Mouse (Mus musculus): Measurements from ENCODE around the gene Asic3. TPM values are rescaled to one million over a fixed set of nuclear protein-coding genes. Genes with fewer than 3 reads are reported as not detected.

The Asic3 gene
- total and polyA plus RNA-seq, 3 experiments: 0.25 to 1.1 TPM; not detected in 1

- no peak overlapping the region for H3K27ac ChIP-seq (ENCODE audit: insufficient read depth, low read depth)
- dilution Hi-C loops (cut with MboI; ENCODE audit: extremely low pct_ligation_motif_present, extremely low pct_unique_long_range_greater_than_20kb, low sequenced_read_pairs) (no loop called here), in situ Hi-C loops (cut with MboI; ENCODE audit: low pct_ligation_motif_present, low pct_unique_long_range_greater_than_20kb, low sequenced_read_pairs) (loop anchor here (10.0 kb wide), 1 partner anchor 102 kb away; no protein-coding TSS in a partner anchor)
- no peak overlapping the region for H3K4me2 ChIP-seq (ENCODE audit: insufficient read depth, low read depth, poor library complexity, severe bottlenecking)
- no peak for DNase-seq (ENCODE audit: extremely low read depth)
- no peaks in the 10 kb centered on the region for H3K79me2 ChIP-seq (replicated peaks; ENCODE audit: control insufficient read depth, extremely low read depth, insufficient read depth, poor library complexity, severe bottlenecking)
- H3K9ac ChIP-seq (ENCODE audit: insufficient read depth, low read depth): no peak overlapping the region
- H3K27me3 ChIP-seq (replicated peaks): peaks cover 83% of the 10 kb centered on the region
- peaks cover 5% of the 10 kb centered on the region for H3K9me3 ChIP-seq (replicated peaks; ENCODE audit: low read length)
- peaks cover 0 to 2% of the 10 kb centered on the region in 2 experiments; a peak in 2 of 4 replicates for H3K4me1 ChIP-seq (ENCODE audit: control insufficient read depth in 1 of 2, insufficient read depth in 2 of 2)
- TF ChIP-seq KAT2A (IDR thresholded peaks at IDR 0.05; ENCODE audit: insufficient replicate concordance, low read length) (no peak), E2F4 (IDR thresholded peaks at IDR 0.05; ENCODE audit: insufficient replicate concordance, low read depth, low read length) (no peak), CHD2 (IDR thresholded peaks at IDR 0.05; ENCODE audit: low read length) (no peak), CHD1 (IDR thresholded peaks at IDR 0.05; ENCODE audit: low read depth, low read length) (no peak), SIN3A (IDR thresholded peaks at IDR 0.05; ENCODE audit: low read length) (no peak), TBP (conservative IDR thresholded peaks at IDR 0.05; ENCODE audit: low read depth, low read length) (no peak), ZMIZ1 (IDR thresholded peaks at IDR 0.05; ENCODE audit: low read depth, low read length) (no peak), TCF12 (IDR thresholded peaks at IDR 0.05; ENCODE audit: low read depth, low read length) (no peak), HCFC1 (IDR thresholded peaks at IDR 0.05; ENCODE audit: low read depth, low read length) (no peak), ZKSCAN1 (IDR thresholded peaks at IDR 0.05; ENCODE audit: borderline replicate concordance, low read depth, low read length) (no peak), PAX5 (IDR thresholded peaks at IDR 0.05; ENCODE audit: low read length) (no peak), ZC3H11A (IDR thresholded peaks at IDR 0.05; ENCODE audit: low read depth, low read length) (no peak), ZNF384 (IDR thresholded peaks at IDR 0.05; ENCODE audit: low read depth, low read length) (no peak), GABPA (IDR thresholded peaks at IDR 0.05; ENCODE audit: insufficient replicate concordance, low read depth, low read length) (no peak), MAFK (IDR thresholded peaks at IDR 0.05; ENCODE audit: insufficient replicate concordance, low read length) (no peak), NELFE (IDR thresholded peaks at IDR 0.05; ENCODE audit: low read depth, low read length) (no peak), UBTF (IDR thresholded peaks at IDR 0.05; ENCODE audit: low read depth, low read length) (no peak), USF1 (IDR thresholded peaks at IDR 0.05; ENCODE audit: low read depth, low read length) (no peak), MEF2A (IDR thresholded peaks at IDR 0.05; ENCODE audit: borderline replicate concordance, low read depth, low read length) (no peak), JUN (IDR thresholded peaks at IDR 0.05; ENCODE audit: insufficient read depth, low read depth, low read length) (no peak)
- no peak overlapping the region for H3K4me3 ChIP-seq (replicated peaks in 1 of 3; ENCODE audit: low read depth in 2 of 3, low read length in 2 of 3, poor library complexity in 1 of 3)
- H3K36me3 ChIP-seq (replicated peaks in 1 of 2; ENCODE audit: control insufficient read depth in 1 of 2, insufficient read depth in 1 of 2, low read length in 1 of 2): no peaks in the 10 kb centered on the region
These were observed 46.8 kb upstream of the Asic3 start for GRCm38 (mm10) chr5:24366426-24366825.

GRCm38 (mm10) chr5:24369767-24370166 is 43.4 kb upstream of the Asic3 start:
- dilution Hi-C loops (cut with MboI; ENCODE audit: extremely low pct_ligation_motif_present, extremely low pct_unique_long_range_greater_than_20kb, low sequenced_read_pairs): no loop called here
- Histone ChIP-seq H3K27me3 (replicated peaks) (peaks cover 63% of the 10 kb centered on the region), H3K4me2 (ENCODE audit: insufficient read depth, low read depth, poor library complexity, severe bottlenecking) (no peak overlapping the region), H3K79me2 (replicated peaks; ENCODE audit: control insufficient read depth, extremely low read depth, insufficient read depth, poor library complexity, severe bottlenecking) (no peaks in the 10 kb centered on the region), H3K4me1 (ENCODE audit: control insufficient read depth in 1 of 2, insufficient read depth in 2 of 2) (no peaks in the 10 kb centered on the region), H3K36me3 (replicated peaks in 1 of 2; ENCODE audit: control insufficient read depth in 1 of 2, insufficient read depth in 1 of 2, low read length in 1 of 2) (no peaks in the 10 kb centered on the region), H3K9me3 (replicated peaks; ENCODE audit: low read length) (no peaks in the 10 kb centered on the region), H3K4me3 (replicated peaks in 1 of 3; ENCODE audit: low read depth in 2 of 3, low read length in 2 of 3, poor library complexity in 1 of 3) (no peak overlapping the region), H3K27ac (ENCODE audit: insufficient read depth, low read depth) (no peak overlapping the region), H3K9ac (ENCODE audit: insufficient read depth, low read depth) (no peak overlapping the region)
- in situ Hi-C loops (cut with MboI; ENCODE audit: low pct_ligation_motif_present, low pct_unique_long_range_greater_than_20kb, low sequenced_read_pairs): loop anchor here (10.0 kb wide), 1 partner anchor 105 kb away; no protein-coding TSS in a partner anchor
- no peak for DNase-seq (ENCODE audit: extremely low read depth)
- TF ChIP-seq PAX5 (IDR thresholded peaks at IDR 0.05; ENCODE audit: low read length): no peak
- TF ChIP-seq RCOR1 (conservative IDR thresholded peaks at IDR 0.05; ENCODE audit: low read depth, low read length): no peak
- no peak for TF ChIP-seq JUN (IDR thresholded peaks at IDR 0.05; ENCODE audit: insufficient read depth, low read depth, low read length)
- TF ChIP-seq EP300 (IDR thresholded peaks at IDR 0.05; ENCODE audit: low read length): no peak
- TF ChIP-seq ZNF384 (IDR thresholded peaks at IDR 0.05; ENCODE audit: low read depth, low read length): no peak
- TF ChIP-seq ELF1 (IDR thresholded peaks at IDR 0.05; ENCODE audit: low read depth, low read length): no peak
- no peak for TF ChIP-seq JUND (conservative IDR thresholded peaks at IDR 0.05; ENCODE audit: low read depth, low read length)
- TF ChIP-seq USF2 (conservative IDR thresholded peaks at IDR 0.05; ENCODE audit: low read depth, low read length): no peak
- TF ChIP-seq ZC3H11A (IDR thresholded peaks at IDR 0.05; ENCODE audit: low read depth, low read length): no peak
- no peak for TF ChIP-seq CTCF (conservative IDR thresholded peaks at IDR 0.05 in 1 of 2, IDR thresholded peaks at IDR 0.05 in 1 of 2; ENCODE audit: low read depth in 2 of 2, low read length in 2 of 2)
- TF ChIP-seq POLR2A (IDR thresholded peaks at IDR 0.05; ENCODE audit: low read depth, low read length): no peak
- TF ChIP-seq MEF2A (IDR thresholded peaks at IDR 0.05; ENCODE audit: borderline replicate concordance, low read depth, low read length): no peak
- TF ChIP-seq NRF1 (IDR thresholded peaks at IDR 0.05; ENCODE audit: low read depth, low read length): no peak
- TF ChIP-seq NELFE (IDR thresholded peaks at IDR 0.05; ENCODE audit: low read depth, low read length): no peak

All from CH12.LX (cell line).